ENCODE assay signal across 23 mouse cellular contexts in genomic region chr1:91417991-91418390, GRCm38 (mm10). TPM values are rescaled to one million over a fixed set of nuclear protein-coding genes. Genes with fewer than 3 reads are reported as not detected.
DNase-seq lines count a peak whose midpoint lies in the region; ATAC-seq lines count a peak whose summit lies in the region.
"Had no signal": no experiment of that assay in that cellular context is flagged by ENCODE, and none has a peak within 500 bp of the region (broad histone marks: within the 10 kb centered on the region; RNA-seq: fewer than 3 reads in every experiment).

No protein-coding gene starts in this region.

- peaks cover 10% of the 10 kb centered on the region; the same call in 1 of the 2 replicates for H3K27me3 ChIP-seq in forebrain, embryonic 10.5 days (ENCODE audit: poor library complexity, severe bottlenecking)
- no peaks in the 10 kb centered on the region for H3K27me3 ChIP-seq in forebrain, embryonic 14.5 days (replicated peaks; ENCODE audit: control insufficient read depth, insufficient read depth, low read length)
- peaks cover 9% of the 10 kb centered on the region; the same call in 1 of the 2 replicates for H3K27me3 ChIP-seq in midbrain, embryonic 10.5 days (ENCODE audit: low read depth, poor library complexity, severe bottlenecking)
- no peaks in the 10 kb centered on the region for H3K27me3 ChIP-seq in midbrain, embryonic 11.5 days (ENCODE audit: control insufficient read depth, insufficient read depth, low read length)
- H3K27me3 ChIP-seq: CH12.LX, Patski had no signal

- no peak for DNase-seq in forebrain, embryonic 10.5 days (ENCODE audit: extremely low spot score, low spot score)
- DNase-seq in forebrain, embryonic 14.5 days (ENCODE audit: low spot score): no peak
- DNase-seq in heart, adult 11 months: peak; percentile 91
- DNase-seq in heart, adult 18-20 months: no peak
- no peak for DNase-seq in midbrain, embryonic 10.5 days (ENCODE audit: low spot score)
- DNase-seq in midbrain, embryonic 11.5 days (ENCODE audit: low spot score, missing footprints): no peak
- peak; percentile 5 for DNase-seq in ZHBTc4 (ENCODE audit: low read depth, low spot score)
- no peak for DNase-seq in adrenal gland, postnatal 10 days
- DNase-seq: adrenal gland, adult 2 months; adrenal gland, adult 8-10 months; adrenal gland, postnatal 14 days; adrenal gland, postnatal 25 days; adrenal gland, postnatal 36 days; B cell, adult 2 months; cerebellum, adult 11 months; cerebellum, adult 11-12 months; cerebellum, adult 18-20 months; cerebellum, adult 2 months had no signal

- no peak overlapping the region for H3K4me2 ChIP-seq in forebrain, embryonic 14.5 days (ENCODE audit: low read length)
- no peak overlapping the region for H3K4me2 ChIP-seq in midbrain, embryonic 11.5 days

- H3K9me3 ChIP-seq in forebrain, embryonic 10.5 days: no peaks in the 10 kb centered on the region
- no peaks in the 10 kb centered on the region for H3K9me3 ChIP-seq in forebrain, embryonic 14.5 days (replicated peaks; ENCODE audit: control insufficient read depth, low read length)
- no peaks in the 10 kb centered on the region for H3K9me3 ChIP-seq in midbrain, embryonic 10.5 days (replicated peaks)
- no peaks in the 10 kb centered on the region for H3K9me3 ChIP-seq in midbrain, embryonic 11.5 days (ENCODE audit: control insufficient read depth, low read length)
- H3K9me3 ChIP-seq: G1E had no signal

- ATAC-seq in forebrain, embryonic 14.5 days: no peak
- no peak for ATAC-seq in midbrain, embryonic 11.5 days (ENCODE audit: low FRiP score)
- ATAC-seq: activated CD4-positive, CD25-positive, alpha-beta regulatory T cell, adult 4 months; CD4-positive, CD25-positive, alpha-beta regulatory T cell, adult 4 months; Patski had no signal

- peaks cover 35% of the 10 kb centered on the region for H3K4me1 ChIP-seq in forebrain, embryonic 10.5 days
- H3K4me1 ChIP-seq in forebrain, embryonic 14.5 days (ENCODE audit: control insufficient read depth, insufficient read depth, low read length): peaks cover 18% of the 10 kb centered on the region
- H3K4me1 ChIP-seq in midbrain, embryonic 10.5 days: peaks cover 40% of the 10 kb centered on the region
- peaks cover 25% of the 10 kb centered on the region for H3K4me1 ChIP-seq in midbrain, embryonic 11.5 days (ENCODE audit: control insufficient read depth, insufficient read depth, low read length)

- H3K36me3 ChIP-seq in forebrain, embryonic 10.5 days (replicated peaks): no peaks in the 10 kb centered on the region
- H3K36me3 ChIP-seq in forebrain, embryonic 14.5 days (ENCODE audit: control insufficient read depth, insufficient read depth, low read length): 0 out of 2 replicates have a peak, but pooled peaks cover 7% of the 10 kb centered on the region
- H3K36me3 ChIP-seq in midbrain, embryonic 10.5 days: 0 out of 2 replicates have a peak, but pooled peaks cover 5% of the 10 kb centered on the region
- no peaks in the 10 kb centered on the region for H3K36me3 ChIP-seq in midbrain, embryonic 11.5 days (ENCODE audit: control insufficient read depth, insufficient read depth, low read length)

- no peak overlapping the region for H3K4me3 ChIP-seq in forebrain, embryonic 10.5 days
- H3K4me3 ChIP-seq in forebrain, embryonic 14.5 days (ENCODE audit: low read depth, low read length): no peak overlapping the region
- no peak overlapping the region for H3K4me3 ChIP-seq in midbrain, embryonic 10.5 days
- no peak overlapping the region for H3K4me3 ChIP-seq in midbrain, embryonic 11.5 days (ENCODE audit: low read depth, low read length)

- 0 out of 2 replicates have a peak overlapping the region, but pooled peaks have one; percentile 30 for H3K27ac ChIP-seq in forebrain, embryonic 10.5 days
- no peak overlapping the region for H3K27ac ChIP-seq in forebrain, embryonic 14.5 days (ENCODE audit: low read depth, low read length)
- peak overlapping the region; percentile 33 for H3K27ac ChIP-seq in midbrain, embryonic 10.5 days (replicated peaks)
- no peak overlapping the region for H3K27ac ChIP-seq in midbrain, embryonic 11.5 days (ENCODE audit: low read depth, low read length)

- no peak overlapping the region for H3K9ac ChIP-seq in forebrain, embryonic 14.5 days (ENCODE audit: low read length)
- no peak overlapping the region for H3K9ac ChIP-seq in midbrain, embryonic 11.5 days (ENCODE audit: low read length)

- WGBS in forebrain, embryonic 10.5 days: 86% methylated on average over 1 of the region's 1 CpGs
- WGBS in forebrain, embryonic 14.5 days: 91% methylated on average over 1 of the region's 1 CpGs
- WGBS in midbrain, embryonic 10.5 days: 80% methylated on average over 1 of the region's 1 CpGs
- WGBS in midbrain, embryonic 11.5 days: 79% methylated on average over 1 of the region's 1 CpGs

RNA-seq across cellular contexts. Expression of gene Hes6, which starts 4.2 kb away (rescaled TPM):
- 156 and 177 TPM in 2 replicates for polyA plus RNA-seq in forebrain, embryonic 10.5 days (2016; fragmentation: Nextera tagmentation; extraction: Ambion mirVana)
- 217 and 240 TPM in 2 replicates for polyA plus RNA-seq in forebrain, embryonic 14.5 days (2014; fragmentation: Nextera tagmentation; extraction: Ambion mirVana)
- total RNA-seq in heart, adult 18-20 months (2021): 10 to 100 TPM; 21.6 to 23.0 TPM
- polyA plus RNA-seq in midbrain, embryonic 10.5 days (2016; fragmentation: Nextera tagmentation; extraction: Ambion mirVana): 213 and 329 TPM in 2 replicates
- polyA plus RNA-seq in midbrain, embryonic 11.5 days (2014; fragmentation: Nextera tagmentation; extraction: Ambion mirVana): 300 and 322 TPM in 2 replicates
- total RNA-seq in adrenal gland, postnatal 10 days (2021): 100 to 1,000 TPM in 1 of 2 experiments, 10 to 100 TPM in 1; 49.5 to 137 TPM

RNA-seq across cellular contexts. Expression of gene Ilkap, which starts 19.4 kb away (rescaled TPM):
- polyA plus RNA-seq in forebrain, embryonic 10.5 days (2016; fragmentation: Nextera tagmentation; extraction: Ambion mirVana): 168 and 176 TPM in 2 replicates
- polyA plus RNA-seq in forebrain, embryonic 14.5 days (2014; fragmentation: Nextera tagmentation; extraction: Ambion mirVana): 151 and 162 TPM in 2 replicates
- 10 to 100 TPM; 46.9 to 51.0 TPM for total RNA-seq in heart, adult 18-20 months (2021)
- 173 and 177 TPM in 2 replicates for polyA plus RNA-seq in midbrain, embryonic 10.5 days (2016; fragmentation: Nextera tagmentation; extraction: Ambion mirVana)
- 163 and 169 TPM in 2 replicates for polyA plus RNA-seq in midbrain, embryonic 11.5 days (2014; fragmentation: Nextera tagmentation; extraction: Ambion mirVana)
- total RNA-seq in adrenal gland, postnatal 10 days (2021): 10 to 100 TPM; 82.9 to 83.7 TPM

RNA-seq across cellular contexts. Expression of gene Per2, which starts 41.1 kb away (rescaled TPM):
- polyA plus RNA-seq in forebrain, embryonic 10.5 days (2016; fragmentation: Nextera tagmentation; extraction: Ambion mirVana): 1.3 and 1.6 TPM in 2 replicates
- polyA plus RNA-seq in forebrain, embryonic 14.5 days (2014; fragmentation: Nextera tagmentation; extraction: Ambion mirVana): 2.6 and 4.5 TPM in 2 replicates
- 1 to 10 TPM; 4.7 to 5.6 TPM for total RNA-seq in heart, adult 18-20 months (2021)
- 2.5 and 4.0 TPM in 2 replicates for polyA plus RNA-seq in midbrain, embryonic 10.5 days (2016; fragmentation: Nextera tagmentation; extraction: Ambion mirVana)
- polyA plus RNA-seq in midbrain, embryonic 11.5 days (2014; fragmentation: Nextera tagmentation; extraction: Ambion mirVana): 1.5 and 1.6 TPM in 2 replicates
- 10 to 100 TPM; 15.6 to 37.9 TPM for total RNA-seq in adrenal gland, postnatal 10 days (2021)

RNA-seq across cellular contexts. Expression of gene Erfe, which starts 51.8 kb away (rescaled TPM):
- polyA plus RNA-seq in forebrain, embryonic 10.5 days (2016; fragmentation: Nextera tagmentation; extraction: Ambion mirVana): 1.1 and 1.6 TPM in 2 replicates
- polyA plus RNA-seq in forebrain, embryonic 14.5 days (2014; fragmentation: Nextera tagmentation; extraction: Ambion mirVana): 0.12 and 0.27 TPM in 2 replicates
- not detected for total RNA-seq in heart, adult 18-20 months (2021)
- polyA plus RNA-seq in midbrain, embryonic 10.5 days (2016; fragmentation: Nextera tagmentation; extraction: Ambion mirVana): 0.42 and 1.2 TPM in 2 replicates
- polyA plus RNA-seq in midbrain, embryonic 11.5 days (2014; fragmentation: Nextera tagmentation; extraction: Ambion mirVana): 0.52 and 0.73 TPM in 2 replicates
- total RNA-seq in adrenal gland, postnatal 10 days (2021): 1 to 10 TPM; 1.0 to 2.2 TPM
- polyA plus RNA-seq: activated CD4-positive, CD25-positive, alpha-beta regulatory T cell, adult 4 months; CD4-positive, CD25-positive, alpha-beta regulatory T cell, adult 4 months; cerebellum, adult 2 months had no signal

Comparison
In these comparisons a context has a peak if more than half of its experiments do, and no peak if none do; other contexts are left out.
1. DNase-seq: peak in heart, adult 11 months (single experiment) and ZHBTc4 (single experiment); none in forebrain, embryonic 10.5 days (single experiment), forebrain, embryonic 14.5 days (single experiment), heart, adult 18-20 months (0 of 2), midbrain, embryonic 10.5 days (single experiment), midbrain, embryonic 11.5 days (single experiment) and adrenal gland, postnatal 10 days (single experiment).
2. H3K27ac ChIP-seq: peak in forebrain, embryonic 10.5 days (single experiment) and midbrain, embryonic 10.5 days (single experiment); none in forebrain, embryonic 14.5 days (single experiment) and midbrain, embryonic 11.5 days (single experiment).